Comparison of ENCODE assay signal across 8 mouse cellular contexts in genomic region chr11:121673629-121674028, GRCm38 (mm10). TPM values are rescaled to one million over a fixed set of nuclear protein-coding genes. Genes with fewer than 3 reads are reported as not detected.
DNase-seq lines count a peak whose midpoint lies in the region; ATAC-seq and TF ChIP-seq lines count a peak whose summit lies in the region.

No protein-coding gene starts in this region.

- no peak for TF ChIP-seq CTCF in cerebellum, adult 2 months (IDR thresholded peaks at IDR 0.05; ENCODE audit: borderline replicate concordance, insufficient read depth, low read depth, low read length)
- TF ChIP-seq CTCF in thymus, adult 2 months (IDR thresholded peaks at IDR 0.05; ENCODE audit: borderline replicate concordance, control insufficient read depth, extremely low read depth, insufficient read depth, low read length, poor library complexity), result no peak

- 58% methylated on average over 7 of the region's 7 CpGs for WGBS in cerebellum, adult 2 months
- 57% methylated on average over 7 of the region's 7 CpGs for WGBS in thymus, adult 2 months
- 73% methylated on average over 7 of the region's 7 CpGs for WGBS in limb, embryonic 12.5 days
- WGBS in stomach, embryonic 14.5 days, result 67% methylated on average over 7 of the region's 7 CpGs

- H3K9ac ChIP-seq in limb, embryonic 12.5 days (replicated peaks), result peak overlapping the region; percentile 42
- H3K9ac ChIP-seq in stomach, embryonic 14.5 days (replicated peaks; ENCODE audit: low read depth, low read length), result peak overlapping the region; percentile 8; the same call in 1 of the 2 replicates

- no peaks in the 10 kb centered on the region for H3K27me3 ChIP-seq in cerebellum, adult 2 months (ENCODE audit: control insufficient read depth, insufficient read depth, low read length)
- no peaks in the 10 kb centered on the region for H3K27me3 ChIP-seq in thymus, adult 2 months (ENCODE audit: control insufficient read depth, insufficient read depth, low read length)
- no peaks in the 10 kb centered on the region for H3K27me3 ChIP-seq in limb, embryonic 12.5 days
- no peaks in the 10 kb centered on the region for H3K27me3 ChIP-seq in stomach, embryonic 14.5 days (ENCODE audit: control insufficient read depth, insufficient read depth, low read length)

- ATAC-seq in limb, embryonic 12.5 days (ENCODE audit: insufficient number of reproducible peaks, insufficient read depth, low FRiP score, low TSS enrichment, low read depth), result peak; percentile 6; the same call in 1 of the 2 replicates
- ATAC-seq in stomach, embryonic 14.5 days (ENCODE audit: insufficient number of reproducible peaks, insufficient read depth, low FRiP score, low read depth), result no peak
- ATAC-seq in granulocyte monocyte progenitor cell, adult 5-6 weeks (replicated peaks; ENCODE audit: poor library complexity, severe bottlenecking), result no peak; the same call in 1 of the 2 replicates

- H3K4me1 ChIP-seq in cerebellum, adult 2 months (ENCODE audit: control insufficient read depth, insufficient read depth, low read length), result 0 out of 2 replicates have a peak, but pooled peaks cover 3% of the 10 kb centered on the region
- peaks cover 4% of the 10 kb centered on the region for H3K4me1 ChIP-seq in thymus, adult 2 months (replicated peaks; ENCODE audit: control insufficient read depth, insufficient read depth, low read length)
- peaks cover 4% of the 10 kb centered on the region; the same call in 1 of the 2 replicates for H3K4me1 ChIP-seq in limb, embryonic 12.5 days (replicated peaks)
- no peaks in the 10 kb centered on the region; the same call in 1 of the 2 replicates for H3K4me1 ChIP-seq in stomach, embryonic 14.5 days (ENCODE audit: control insufficient read depth, insufficient read depth, low read length)

- H3K9me3 ChIP-seq in limb, embryonic 12.5 days, result peaks cover 5% of the 10 kb centered on the region; the same call in 1 of the 2 replicates
- H3K9me3 ChIP-seq in stomach, embryonic 14.5 days (ENCODE audit: control insufficient read depth, low read depth, low read length), result no peaks in the 10 kb centered on the region

- peak overlapping the region; percentile 64 for H3K4me3 ChIP-seq in cerebellum, adult 2 months (replicated peaks; ENCODE audit: insufficient read depth, low read depth, low read length)
- H3K4me3 ChIP-seq in thymus, adult 2 months (ENCODE audit: control insufficient read depth, insufficient read depth, low read length), result peak overlapping the region; percentile 57
- peak overlapping the region; percentile 65 for H3K4me3 ChIP-seq in limb, embryonic 12.5 days (replicated peaks)
- peak overlapping the region; percentile 63 for H3K4me3 ChIP-seq in stomach, embryonic 14.5 days (ENCODE audit: low read depth, low read length)

- H3K27ac ChIP-seq in cerebellum, adult 2 months (ENCODE audit: insufficient read depth, low read length), result peak overlapping the region; percentile 6
- peak overlapping the region; percentile 42; the same call in 1 of the 2 replicates for H3K27ac ChIP-seq in thymus, adult 2 months (ENCODE audit: control insufficient read depth, insufficient read depth, low read length)
- H3K27ac ChIP-seq in limb, embryonic 12.5 days, result peak overlapping the region; percentile 96
- peak overlapping the region; percentile 73 for H3K27ac ChIP-seq in stomach, embryonic 14.5 days (ENCODE audit: low read length)

- DNase-seq in cerebellum, adult 2 months, result no peak
- DNase-seq in cerebellum, adult 9-10 months, result no peak
- DNase-seq in thymus, adult 2 months, result no peak
- DNase-seq in thymus, postnatal 36 days, result no peak
- DNase-seq in right cerebral cortex, adult 2 months (ENCODE audit: low spot score in 2 of 2), result no peak

- no peak for TF ChIP-seq POLR2A in cerebellum, adult 2 months (IDR thresholded peaks at IDR 0.05; ENCODE audit: borderline replicate concordance, insufficient read depth, low read length)
- TF ChIP-seq POLR2A in thymus, adult 2 months (IDR thresholded peaks at IDR 0.05; ENCODE audit: control insufficient read depth, extremely low read depth, insufficient read depth, low read length, poor library complexity), result no peak

- H3K36me3 ChIP-seq in thymus, adult 2 months (ENCODE audit: control insufficient read depth, insufficient read depth, low read length), result no peaks in the 10 kb centered on the region
- H3K36me3 ChIP-seq in limb, embryonic 12.5 days, result peaks cover 2% of the 10 kb centered on the region; the same call in 1 of the 2 replicates
- H3K36me3 ChIP-seq in stomach, embryonic 14.5 days (ENCODE audit: control insufficient read depth, insufficient read depth, low read length), result peaks cover 3% of the 10 kb centered on the region; the same call in 1 of the 2 replicates

- H3K4me2 ChIP-seq in limb, embryonic 12.5 days, result peak overlapping the region; percentile 80
- peak overlapping the region; percentile 40 for H3K4me2 ChIP-seq in stomach, embryonic 14.5 days (replicated peaks; ENCODE audit: low read depth, low read length)

RNA-seq across cellular contexts. Expression of gene B3gntl1, which starts 0.7 kb away (rescaled TPM):
- polyA plus RNA-seq in cerebellum, adult 2 months (2012; rRNA removed), result 5.4 and 5.5 TPM in 2 replicates
- polyA plus RNA-seq in thymus, adult 2 months (2012; rRNA removed), result 6.8 and 8.2 TPM in 2 replicates
- polyA plus RNA-seq in limb, embryonic 12.5 days (2016; fragmentation: Nextera tagmentation; extraction: Ambion mirVana), result 8.2 and 10.3 TPM in 2 replicates
- polyA plus RNA-seq in stomach, embryonic 14.5 days (2014; fragmentation: Nextera tagmentation; extraction: Ambion mirVana), result 9.0 and 9.2 TPM in 2 replicates
- 4.9 and 6.7 TPM in 2 replicates for total RNA-seq in granulocyte monocyte progenitor cell, adult 5-6 weeks (2014; fragmentation: Nextera tagmentation)
- 7.5 and 8.9 TPM in 2 replicates for total RNA-seq in granulocyte monocyte progenitor cell, adult 5-6 weeks (2017)

RNA-seq across cellular contexts. Expression of gene Metrnl, which starts 27.7 kb away (rescaled TPM):
- 10.8 and 13.2 TPM in 2 replicates for polyA plus RNA-seq in cerebellum, adult 2 months (2012; rRNA removed)
- polyA plus RNA-seq in thymus, adult 2 months (2012; rRNA removed), result 15.2 and 17.6 TPM in 2 replicates
- polyA plus RNA-seq in limb, embryonic 12.5 days (2016; fragmentation: Nextera tagmentation; extraction: Ambion mirVana), result 7.5 and 9.2 TPM in 2 replicates
- polyA plus RNA-seq in stomach, embryonic 14.5 days (2014; fragmentation: Nextera tagmentation; extraction: Ambion mirVana), result 24.2 and 27.7 TPM in 2 replicates
- total RNA-seq in granulocyte monocyte progenitor cell, adult 5-6 weeks (2014; fragmentation: Nextera tagmentation), result not detected in 2 replicates
- total RNA-seq in granulocyte monocyte progenitor cell, adult 5-6 weeks (2017), result 0.82 and 2.4 TPM in 2 replicates

Comparison
In these comparisons a context has a peak if more than half of its experiments do, and no peak if none do; other contexts are left out.
1. H3K27ac ChIP-seq: peak in every context shown above with its lines; median percentile 96 in limb, embryonic 12.5 days; 73 in stomach, embryonic 14.5 days; 42 in thymus, adult 2 months; 6 in cerebellum, adult 2 months.